Mouse (Mus musculus) heart, postnatal 10 days (tissue): ENCODE results near the gene Nol4l. TPM values are rescaled to one million over a fixed set of nuclear protein-coding genes. Genes with fewer than 3 reads are reported as not detected.
A peak's percentile ranks its signal among the peaks of the same experiment; 100 is the strongest.

Source experiments
- DNase-seq, 2 experiments: peaks; one replicate each; pipeline ENCODE4 v3.0.0; 2021
- intact Hi-C: fragments of 180-260 bp; cut with DNase I; formaldehyde crosslinking; loops from one replicate; pipeline ENCODE4 v1.15.1; 2025
- total RNA-seq, 2 experiments: library from RNA; stranded (reverse); gene quantifications; 2 replicates each; pipeline ENCODE4 v1.2.3; 2021

The Nol4l gene
- total RNA-seq, result 10 to 100 TPM in 1 of 2 experiments, 1 to 10 TPM in 1; 9.5 to 10.4 TPM

GRCm38 (mm10) chr2:153529931-153530766 is at the start of gene Nol4l:
Gene Nol4l, minus strand, starts transcription at chr2:153529971.
- DNase-seq, result peak; percentile 30 to 36
- intact Hi-C loops, result no loop called here

- no peak for DNase-seq
- intact Hi-C loops, result loop anchor here (2.0 kb wide), 1 partner anchor 26 kb away; no protein-coding TSS in a partner anchor
These were observed 47.4 kb upstream of the Nol4l start for GRCm38 (mm10) chr2:153577122-153577521.

- intact Hi-C loops, result loop anchor here (2.0 kb wide), 1 partner anchor 25 kb away; no protein-coding TSS in a partner anchor
- DNase-seq, result no peak
These were observed 46.4 kb upstream of the Nol4l start for GRCm38 (mm10) chr2:153576150-153576549.

DNA sequence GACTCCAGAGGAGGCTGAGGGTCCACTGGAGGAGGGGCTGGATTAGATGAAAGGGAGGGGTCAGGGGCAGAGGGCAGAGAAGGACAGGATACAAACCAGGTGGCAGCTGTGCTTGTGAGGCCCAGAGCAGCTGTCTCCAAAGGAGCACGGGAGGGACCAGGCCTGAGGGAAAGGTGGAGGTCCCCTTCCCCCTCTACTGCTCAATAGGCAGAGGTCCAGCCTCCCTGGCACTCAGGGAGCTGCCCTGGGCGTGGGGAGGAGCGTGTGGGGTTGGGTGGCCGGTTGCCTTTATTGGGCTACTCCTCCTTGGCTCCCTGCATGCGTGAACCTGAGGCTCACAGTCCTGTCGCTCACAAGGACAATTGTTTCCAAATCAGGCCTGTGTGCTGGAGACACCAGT is 45.8 kb upstream of the Nol4l start:
- DNase-seq, result no peak
- intact Hi-C loops, result no loop called here

GRCm38 (mm10) chr2:153573101-153573500 is 43.3 kb upstream of the Nol4l start:
- DNase-seq, result no peak
- intact Hi-C loops, result no loop called here

GRCm38 (mm10) chr2:153568541-153568940 is 38.8 kb upstream of the Nol4l start:
- intact Hi-C loops, result no loop called here
- DNase-seq, result no peak

DNA sequence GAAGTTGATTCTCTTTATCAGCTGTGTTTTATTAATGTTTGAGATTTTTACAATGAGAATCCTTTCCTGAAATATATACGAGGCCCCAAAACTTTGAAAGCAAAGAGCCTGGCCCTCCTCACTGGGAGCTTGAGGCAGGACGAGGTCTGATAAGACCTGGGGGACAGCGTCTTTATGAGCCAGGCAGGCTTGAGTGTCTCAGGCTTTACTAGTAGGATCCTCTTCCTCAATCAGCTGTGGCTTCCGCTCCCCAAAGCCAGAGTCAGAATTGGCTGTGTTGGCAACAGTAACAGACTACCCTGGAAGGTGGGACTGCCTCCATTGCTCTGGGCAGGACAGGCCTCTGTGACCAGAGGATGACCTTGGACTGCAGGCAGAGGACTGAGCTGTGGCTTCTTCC is 38.2 kb upstream of the Nol4l start:
- intact Hi-C loops, result no loop called here
- DNase-seq, result no peak

GRCm38 (mm10) chr2:153564343-153564742 is 34.6 kb upstream of the Nol4l start:
- DNase-seq, result no peak
- intact Hi-C loops, result no loop called here

GRCm38 (mm10) chr2:153561564-153561963 is 31.8 kb upstream of the Nol4l start:
- intact Hi-C loops, result no loop called here
- DNase-seq, result peak in 1 of 2 experiments; percentile 37

DNA sequence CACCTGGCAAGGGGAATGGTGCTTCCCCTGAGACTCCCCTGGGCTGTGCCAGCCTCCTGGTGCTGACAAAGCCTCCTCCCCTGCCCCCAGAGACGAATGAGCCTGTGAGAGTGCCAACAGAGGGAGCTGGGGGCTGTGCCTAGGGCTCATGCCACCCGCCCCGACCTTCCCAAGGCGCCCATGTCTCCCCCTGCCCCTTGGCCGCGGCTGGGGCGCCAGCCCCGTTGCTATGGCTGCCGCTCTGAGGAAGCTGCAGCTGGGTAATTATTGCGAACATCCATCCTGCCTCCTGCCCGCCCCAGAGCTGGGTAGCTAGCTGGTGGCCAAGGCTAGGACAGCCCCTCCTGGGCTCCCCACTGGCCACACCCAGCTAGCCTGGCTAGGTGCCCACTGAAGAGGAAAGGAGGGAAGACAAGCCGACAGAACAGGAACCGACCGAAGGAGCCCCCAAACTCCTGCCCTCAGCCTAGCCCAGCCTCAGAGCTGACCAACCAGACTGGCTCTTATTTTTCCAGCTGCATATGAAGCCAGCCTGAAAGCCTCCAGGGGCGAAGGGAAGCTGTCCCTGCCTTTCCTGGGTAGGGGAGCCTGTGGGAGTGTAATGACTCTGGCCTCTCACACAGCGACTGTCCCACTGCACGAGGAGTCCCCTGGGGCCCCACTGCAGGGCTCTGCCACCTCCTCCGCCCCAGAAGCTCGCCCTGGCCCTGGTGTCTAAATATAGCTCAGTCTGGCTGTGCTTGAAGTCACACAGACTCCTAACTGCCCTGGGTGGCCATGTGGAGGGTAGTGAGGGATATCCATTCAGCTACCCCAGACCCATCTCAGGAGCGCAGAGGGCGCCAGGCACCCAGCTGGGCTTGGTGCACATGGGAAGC is 31.1 kb upstream of the Nol4l start:
- intact Hi-C loops, result no loop called here
- peak; percentile 71 to 74 for DNase-seq

DNA sequence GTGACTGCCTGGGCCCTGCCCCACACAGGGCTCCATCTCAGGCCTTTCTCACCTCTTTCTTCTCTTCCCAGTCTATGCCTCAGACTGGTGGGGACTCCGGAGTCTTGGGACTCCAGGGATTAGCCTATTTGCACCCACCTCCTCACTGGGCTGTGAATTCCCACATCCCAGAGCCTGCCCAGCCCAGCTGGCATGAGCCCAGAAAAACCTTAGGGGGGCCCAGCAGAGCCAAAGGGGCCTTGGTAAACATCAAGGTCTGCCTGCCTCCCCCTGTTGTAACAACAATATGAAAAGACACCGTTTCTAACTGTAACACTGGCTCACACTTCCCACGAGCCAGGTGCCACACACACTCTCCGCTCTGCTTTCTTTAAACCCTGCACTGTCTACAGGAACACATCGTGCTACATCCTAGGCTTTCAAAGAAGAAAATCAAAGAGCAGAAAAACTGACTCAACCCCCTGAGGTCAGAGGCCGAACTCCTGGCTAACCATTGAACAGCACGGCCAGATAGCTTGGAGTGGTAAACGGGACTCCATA is 29.9 kb upstream of the Nol4l start:
- intact Hi-C loops, result no loop called here

GRCm38 (mm10) chr2:153558464-153558863 is 28.7 kb upstream of the Nol4l start:
- no peak for DNase-seq
- intact Hi-C loops, result no loop called here

More for the DNA sequence above, 29.9 kb upstream of the Nol4l start:
- no peak for DNase-seq

- DNase-seq, result no peak
- intact Hi-C loops, result no loop called here
These were observed 27.5 kb upstream of the Nol4l start for GRCm38 (mm10) chr2:153557259-153557658.

- intact Hi-C loops, result no loop called here
- no peak for DNase-seq
These were observed 26.4 kb upstream of the Nol4l start for GRCm38 (mm10) chr2:153556208-153556607.

GRCm38 (mm10) chr2:153554543-153554942 is 24.8 kb upstream of the Nol4l start:
- no peak for DNase-seq
- intact Hi-C loops, result no loop called here

DNA sequence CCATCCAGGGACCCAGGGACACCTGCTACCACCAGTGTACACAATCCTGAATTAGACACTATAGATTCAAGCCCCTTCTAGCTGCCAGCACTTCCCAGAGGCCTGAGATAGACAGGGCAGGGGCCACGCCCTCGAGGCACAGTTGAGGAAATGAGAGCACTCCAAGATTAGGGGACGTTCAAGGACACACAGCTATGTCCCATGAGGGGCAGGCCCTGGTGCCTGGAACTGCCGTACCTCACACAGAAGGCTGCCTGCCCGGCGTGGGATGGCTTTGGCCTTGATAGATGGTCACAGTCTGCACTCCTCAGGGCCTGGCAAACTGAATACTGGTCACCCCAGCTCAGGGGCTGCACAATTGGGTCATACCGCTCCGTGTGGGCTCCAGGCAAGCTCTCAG is 19.7 kb upstream of the Nol4l start:
- intact Hi-C loops, result no loop called here
- DNase-seq, result peak; percentile 17 to 30

- no peak for DNase-seq
These were observed 18.6 kb upstream of the Nol4l start for GRCm38 (mm10) chr2:153548221-153548923.

DNA sequence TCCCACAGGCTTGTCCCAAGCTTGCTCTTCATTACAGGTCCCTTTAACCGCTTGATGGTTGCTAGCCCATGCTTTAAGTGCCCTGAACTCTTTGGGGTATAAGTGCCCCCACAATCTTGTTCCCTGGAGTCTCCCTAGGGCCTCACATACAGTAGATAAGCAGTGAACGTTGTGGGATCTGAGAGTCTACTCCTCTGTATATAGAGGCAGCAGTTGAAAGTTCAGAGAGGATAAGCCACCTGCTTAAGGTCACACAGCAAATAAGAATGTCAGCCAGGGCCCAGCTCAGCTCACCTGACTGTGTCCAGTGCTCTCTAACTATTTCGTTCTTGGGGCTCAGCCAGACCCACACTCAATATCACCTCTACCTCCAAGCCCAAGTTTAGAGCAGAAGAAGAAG is 17.9 kb upstream of the Nol4l start:
- DNase-seq, result no peak
- intact Hi-C loops, result no loop called here

More at GRCm38 (mm10) chr2:153548221-153548923, 18.6 kb upstream of the Nol4l start:
- intact Hi-C loops, result no loop called here

DNA sequence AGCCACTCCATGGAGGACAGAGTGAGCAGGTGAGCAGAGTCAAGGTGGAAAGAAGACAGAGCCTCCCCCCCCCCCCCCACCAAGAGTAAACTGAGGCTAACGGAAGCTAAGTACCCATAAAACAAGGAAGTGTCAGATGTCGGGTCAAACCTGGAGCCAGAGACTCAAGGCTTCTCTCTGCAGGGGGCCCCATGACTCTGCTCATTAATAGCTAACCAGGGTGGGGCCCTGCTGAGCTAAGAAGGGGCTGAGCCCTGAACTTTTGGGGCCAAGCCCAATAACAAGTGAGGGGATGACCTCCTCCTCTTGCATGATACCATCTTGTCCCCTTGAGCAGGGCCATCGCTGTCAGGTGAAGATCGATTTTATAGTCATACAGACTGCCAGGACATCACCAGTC is 17.2 kb upstream of the Nol4l start:
- DNase-seq, result no peak
- intact Hi-C loops, result no loop called here

GRCm38 (mm10) chr2:153546471-153546870 is 16.7 kb upstream of the Nol4l start:
- no peak for DNase-seq
- intact Hi-C loops, result no loop called here

GRCm38 (mm10) chr2:153544771-153545170 is 15.0 kb upstream of the Nol4l start:
- intact Hi-C loops, result no loop called here
- no peak for DNase-seq
